Mouse (Mus musculus): Measurements from ENCODE around the gene Hnrnpc. TPM values are rescaled to one million over a fixed set of nuclear protein-coding genes. Genes with fewer than 3 reads are reported as not detected.
A peak's percentile ranks its signal among the peaks of the same experiment; 100 is the strongest.
"Not testable (repeated sequence)": the region's sequence is repeated elsewhere in the genome, so short reads cannot be mapped to it uniquely, and the experiment has no call there.

Hnrnpc gene
- polyA plus RNA-seq, 1 experiment from 2014 or later: 359 TPM

GRCm38 (mm10) chr14:52071599-52072137, 32.2 kb downstream of the Hnrnpc start:
- H3K27me3 ChIP-seq: no peaks in the 10 kb centered on the region
- no peak for TF ChIP-seq CTCF (IDR thresholded peaks at IDR 0.05)
- in situ Hi-C loops (cut with MboI; ENCODE audit: low pct_unique_long_range_greater_than_20kb): no loop called here
- DNase-seq (ENCODE audit: low read depth, low spot score) (no peak), ATAC-seq (no peak)
- POLR2A ChIA-PET: interaction anchor here (0.8 kb wide), 1 partner anchor 20 kb away, joined by 3 read pairs; no protein-coding TSS in a partner anchor
- CTCF ChIA-PET: interaction anchor here (1.0 to 1.3 kb wide), 2 partner anchors 9 to 26 kb away, joined by 3 read pairs; no protein-coding TSS in a partner anchor

- TF ChIP-seq CTCF (IDR thresholded peaks at IDR 0.05): no peak
- DNase-seq (ENCODE audit: low read depth, low spot score) (no peak), ATAC-seq (no peak)
- POLR2A ChIA-PET: no interaction called here
- H3K27me3 ChIP-seq: no peaks in the 10 kb centered on the region
- in situ Hi-C loops (cut with MboI; ENCODE audit: low pct_unique_long_range_greater_than_20kb): no loop called here
- CTCF ChIA-PET: no interaction called here
Measured at GRCm38 (mm10) chr14:52066135-52066534, 37.7 kb downstream of the Hnrnpc start.

- no peak for TF ChIP-seq CTCF (IDR thresholded peaks at IDR 0.05)
- DNase-seq (ENCODE audit: low read depth, low spot score) (no peak), ATAC-seq (no peak)
- ChIA-PET CTCF (no interaction called here), POLR2A (no interaction called here)
- in situ Hi-C loops (cut with MboI; ENCODE audit: low pct_unique_long_range_greater_than_20kb): no loop called here
- no peaks in the 10 kb centered on the region for H3K27me3 ChIP-seq
Measured at GRCm38 (mm10) chr14:52061798-52062197, 42.0 kb downstream of the Hnrnpc start.

- in situ Hi-C loops (cut with MboI; ENCODE audit: low pct_unique_long_range_greater_than_20kb): no loop called here
- H3K27me3 ChIP-seq: no peaks in the 10 kb centered on the region
- no peak for TF ChIP-seq CTCF (IDR thresholded peaks at IDR 0.05)
- POLR2A ChIA-PET: interaction anchor here (0.7 kb wide), 1 partner anchor 45 kb away, joined by 6 read pairs; no protein-coding TSS in a partner anchor
- no peak for DNase-seq (ENCODE audit: low read depth, low spot score)
- no peak for ATAC-seq
- CTCF ChIA-PET: no interaction called here
Measured at GRCm38 (mm10) chr14:52060800-52061199, 43.0 kb downstream of the Hnrnpc start.

GRCm38 (mm10) chr14:52059982-52060381, 43.8 kb downstream of the Hnrnpc start:
- ChIA-PET POLR2A (no interaction called here), CTCF (interaction anchor here (0.8 kb wide), 1 partner anchor 8 kb away, joined by 3 read pairs; no protein-coding TSS in a partner anchor)
- no peak for TF ChIP-seq CTCF (IDR thresholded peaks at IDR 0.05)
- no peak for DNase-seq (ENCODE audit: low read depth, low spot score)
- no peaks in the 10 kb centered on the region for H3K27me3 ChIP-seq
- in situ Hi-C loops (cut with MboI; ENCODE audit: low pct_unique_long_range_greater_than_20kb): no loop called here
- ATAC-seq: no peak

- ATAC-seq; POLR2A ChIA-PET; H3K27me3 ChIP-seq; DNase-seq (ENCODE audit: low read depth, low spot score); CTCF ChIA-PET; in situ Hi-C loops (cut with MboI; ENCODE audit: low pct_unique_long_range_greater_than_20kb): not testable (repeated sequence)
Measured at GRCm38 (mm10) chr14:52052720-52053119, 51.1 kb downstream of the Hnrnpc start.

GRCm38 (mm10) chr14:52045966-52046565, 57.8 kb downstream of the Hnrnpc start:
- ChIA-PET CTCF (interaction anchor here (0.8 kb wide), 1 partner anchor 25 kb away, joined by 3 read pairs; no protein-coding TSS in a partner anchor), POLR2A (no interaction called here)
- peaks cover 17% of the 10 kb centered on the region for H3K27me3 ChIP-seq
- in situ Hi-C loops (cut with MboI; ENCODE audit: low pct_unique_long_range_greater_than_20kb): no loop called here
- ATAC-seq (no peak), DNase-seq (ENCODE audit: low read depth, low spot score) (no peak)
- TF ChIP-seq CTCF (IDR thresholded peaks at IDR 0.05): no peak

GRCm38 (mm10) chr14:52044901-52045678, 58.7 kb downstream of the Hnrnpc start:
- in situ Hi-C loops (cut with MboI; ENCODE audit: low pct_unique_long_range_greater_than_20kb): no loop called here
- ATAC-seq: peak; percentile 73

GRCm38 (mm10) chr14:52043446-52043845, 60.4 kb downstream of the Hnrnpc start:
- DNase-seq (ENCODE audit: low read depth, low spot score) (no peak), ATAC-seq (no peak)
- H3K27me3 ChIP-seq: peaks cover 20% of the 10 kb centered on the region
- no peak for TF ChIP-seq CTCF (IDR thresholded peaks at IDR 0.05)
- in situ Hi-C loops (cut with MboI; ENCODE audit: low pct_unique_long_range_greater_than_20kb): no loop called here
- ChIA-PET POLR2A (no interaction called here), CTCF (no interaction called here)

More at GRCm38 (mm10) chr14:52044901-52045678, 58.7 kb downstream of the Hnrnpc start:
- ChIA-PET POLR2A (no interaction called here), CTCF (interaction anchor here (0.8 kb wide), 1 partner anchor 26 kb away, joined by 3 read pairs; no protein-coding TSS in a partner anchor)
- no peak for DNase-seq (ENCODE audit: low read depth, low spot score)
- H3K27me3 ChIP-seq: peaks cover 17% of the 10 kb centered on the region
- peak; percentile 50 for TF ChIP-seq CTCF (IDR thresholded peaks at IDR 0.05)

GRCm38 (mm10) chr14:52042359-52042758, 61.5 kb downstream of the Hnrnpc start, which contains the start of gene Olfr221:
TSS of gene Olfr221 (minus strand) at chr14:52042459.
- DNase-seq (ENCODE audit: low read depth, low spot score); CTCF ChIA-PET; ATAC-seq; POLR2A ChIA-PET; in situ Hi-C loops (cut with MboI; ENCODE audit: low pct_unique_long_range_greater_than_20kb): not testable (repeated sequence)
- H3K27me3 ChIP-seq: peaks cover 20% of the 10 kb centered on the region

- no peak for TF ChIP-seq CTCF (IDR thresholded peaks at IDR 0.05)
- ATAC-seq (no peak), DNase-seq (ENCODE audit: low read depth, low spot score) (no peak)
- peaks cover 20% of the 10 kb centered on the region for H3K27me3 ChIP-seq
- CTCF ChIA-PET: interaction anchor here (1.1 kb wide), 1 partner anchor 19 kb away, joined by 3 read pairs; the partner anchor contains the start of gene Zfp219
- POLR2A ChIA-PET: no interaction called here
- in situ Hi-C loops (cut with MboI; ENCODE audit: low pct_unique_long_range_greater_than_20kb): no loop called here
Measured at GRCm38 (mm10) chr14:52039332-52039731, 64.5 kb downstream of the Hnrnpc start.
